ENCODE assay signal across 25 mouse cellular contexts in the genomic region with DNA sequence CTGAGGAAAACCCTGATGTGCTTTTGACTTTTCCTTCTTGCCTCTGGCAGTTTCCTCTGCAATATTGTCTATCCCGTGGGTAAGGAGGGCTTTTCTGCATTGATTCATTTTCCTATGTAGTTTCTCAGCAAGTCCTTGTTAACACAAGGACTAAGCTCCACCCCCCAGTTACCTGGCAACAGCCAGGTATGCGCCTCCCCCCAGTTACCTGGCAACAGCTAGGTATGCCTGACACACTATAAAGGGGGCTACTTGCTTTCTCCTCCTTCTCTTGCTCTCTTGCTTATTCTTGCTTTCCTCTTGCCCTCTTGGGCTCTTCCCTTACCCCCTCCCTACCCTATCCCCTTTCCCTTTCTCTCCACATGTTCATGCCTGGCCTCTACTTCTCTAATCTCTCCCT. TPM values are rescaled to one million over a fixed set of nuclear protein-coding genes. Genes with fewer than 3 reads are reported as not detected.
DNase-seq lines count a peak whose midpoint lies in the region; ATAC-seq and TF ChIP-seq lines count a peak whose summit lies in the region.
"Had no signal": no experiment of that assay in that cellular context is flagged by ENCODE, and none has a peak within 500 bp of the region (broad histone marks: within the 10 kb centered on the region; RNA-seq: fewer than 3 reads in every experiment).

No protein-coding gene starts in this region.

- no peak for TF ChIP-seq CTCF in lung, embryonic 14.5 days (IDR thresholded peaks at IDR 0.05; ENCODE audit: low read depth)
- TF ChIP-seq CTCF in stomach, postnatal 0 days (IDR thresholded peaks at IDR 0.05; ENCODE audit: low read depth) = no peak

- H3K36me3 ChIP-seq in hindbrain, embryonic 12.5 days = no peaks in the 10 kb centered on the region
- no peaks in the 10 kb centered on the region for H3K36me3 ChIP-seq in hindbrain, embryonic 10.5 days
- no peaks in the 10 kb centered on the region for H3K36me3 ChIP-seq in lung, embryonic 14.5 days (ENCODE audit: insufficient read depth)
- H3K36me3 ChIP-seq in stomach, embryonic 14.5 days (ENCODE audit: control insufficient read depth, insufficient read depth, low read length) = no peaks in the 10 kb centered on the region
- H3K36me3 ChIP-seq in stomach, postnatal 0 days (ENCODE audit: control insufficient read depth, insufficient read depth, low read length) = no peaks in the 10 kb centered on the region
- H3K36me3 ChIP-seq: embryonic facial prominence, embryonic 12.5 days; G1E; heart, embryonic 13.5 days; hindbrain, embryonic 15.5 days had no signal

- H3K4me1 ChIP-seq in hindbrain, embryonic 12.5 days = no peaks in the 10 kb centered on the region
- H3K4me1 ChIP-seq in hindbrain, embryonic 10.5 days (replicated peaks) = peaks cover 14% of the 10 kb centered on the region
- no peaks in the 10 kb centered on the region for H3K4me1 ChIP-seq in lung, embryonic 14.5 days (ENCODE audit: insufficient read depth)
- no peaks in the 10 kb centered on the region for H3K4me1 ChIP-seq in stomach, embryonic 14.5 days (ENCODE audit: control insufficient read depth, insufficient read depth, low read length)
- no peaks in the 10 kb centered on the region for H3K4me1 ChIP-seq in stomach, postnatal 0 days (replicated peaks; ENCODE audit: control insufficient read depth, insufficient read depth)
- H3K4me1 ChIP-seq: embryonic facial prominence, embryonic 12.5 days; forebrain, embryonic 13.5 days; heart, embryonic 13.5 days; hindbrain, embryonic 15.5 days had no signal

- peak; percentile 4 for DNase-seq in embryo, embryonic 11 days
- no peak for DNase-seq in embryo, embryonic 9.5 days (ENCODE audit: extremely low spot score)
- DNase-seq in hindbrain, embryonic 10.5 days (ENCODE audit: low spot score) = no peak
- peak; percentile 32 for DNase-seq in lung, embryonic 14.5 days
- no peak for DNase-seq in lung, postnatal 10 days
- no peak for DNase-seq in stomach, postnatal 0 days (ENCODE audit: low spot score)
- DNase-seq: adrenal gland, postnatal 14 days; B cell, adult 2 months; cerebellum, adult 18-20 months; cerebellum, adult 9-11 months; cerebellum, postnatal 36 days; gastrocnemius, postnatal 36 days; heart, adult 11 months; heart, postnatal 36 days had no signal

- no peaks in the 10 kb centered on the region for H3K27me3 ChIP-seq in hindbrain, embryonic 12.5 days
- no peaks in the 10 kb centered on the region for H3K27me3 ChIP-seq in hindbrain, embryonic 10.5 days (ENCODE audit: insufficient read depth, poor library complexity, severe bottlenecking)
- no peaks in the 10 kb centered on the region for H3K27me3 ChIP-seq in lung, embryonic 14.5 days (ENCODE audit: insufficient read depth, low read length)
- H3K27me3 ChIP-seq in stomach, embryonic 14.5 days (ENCODE audit: control insufficient read depth, insufficient read depth, low read length) = no peaks in the 10 kb centered on the region
- H3K27me3 ChIP-seq in stomach, postnatal 0 days (ENCODE audit: control insufficient read depth, insufficient read depth, low read length) = no peaks in the 10 kb centered on the region
- H3K27me3 ChIP-seq: embryonic facial prominence, embryonic 12.5 days; forebrain, embryonic 13.5 days; heart, embryonic 13.5 days; hindbrain, embryonic 15.5 days had no signal

- 42% methylated on average over 2 of the region's 2 CpGs for WGBS in hindbrain, embryonic 12.5 days
- 41% methylated on average over 2 of the region's 2 CpGs for WGBS in hindbrain, embryonic 10.5 days
- 32% methylated on average over 2 of the region's 2 CpGs for WGBS in lung, embryonic 14.5 days
- WGBS in stomach, embryonic 14.5 days = 51% methylated on average over 2 of the region's 2 CpGs
- 34% methylated on average over 2 of the region's 2 CpGs for WGBS in stomach, postnatal 0 days

- no peak overlapping the region for H3K4me3 ChIP-seq in hindbrain, embryonic 12.5 days
- H3K4me3 ChIP-seq in hindbrain, embryonic 10.5 days = no peak overlapping the region
- H3K4me3 ChIP-seq in lung, embryonic 14.5 days (ENCODE audit: low read depth, low read length) = no peak overlapping the region
- no peak overlapping the region for H3K4me3 ChIP-seq in stomach, embryonic 14.5 days (ENCODE audit: low read depth, low read length)
- no peak overlapping the region for H3K4me3 ChIP-seq in stomach, postnatal 0 days (ENCODE audit: low read depth, low read length)
- H3K4me3 ChIP-seq: embryonic facial prominence, embryonic 12.5 days; forebrain, embryonic 13.5 days; heart, embryonic 13.5 days; hindbrain, embryonic 15.5 days had no signal

- H3K9ac ChIP-seq in hindbrain, embryonic 12.5 days = no peak overlapping the region
- H3K9ac ChIP-seq in lung, embryonic 14.5 days = no peak overlapping the region
- no peak overlapping the region for H3K9ac ChIP-seq in stomach, embryonic 14.5 days (replicated peaks; ENCODE audit: low read depth, low read length)
- H3K9ac ChIP-seq in stomach, postnatal 0 days (ENCODE audit: low read length) = no peak overlapping the region
- H3K9ac ChIP-seq: embryonic facial prominence, embryonic 12.5 days; forebrain, embryonic 13.5 days; heart, embryonic 13.5 days; hindbrain, embryonic 15.5 days had no signal

- H3K9me3 ChIP-seq in hindbrain, embryonic 12.5 days (replicated peaks) = no peaks in the 10 kb centered on the region
- no peaks in the 10 kb centered on the region for H3K9me3 ChIP-seq in hindbrain, embryonic 10.5 days
- H3K9me3 ChIP-seq in lung, embryonic 14.5 days (ENCODE audit: low read depth, low read length) = no peaks in the 10 kb centered on the region
- no peaks in the 10 kb centered on the region for H3K9me3 ChIP-seq in stomach, embryonic 14.5 days (ENCODE audit: control insufficient read depth, low read depth, low read length)
- H3K9me3 ChIP-seq in stomach, postnatal 0 days (ENCODE audit: control insufficient read depth, low read length) = no peaks in the 10 kb centered on the region
- H3K9me3 ChIP-seq: embryonic facial prominence, embryonic 12.5 days; forebrain, embryonic 13.5 days; heart, embryonic 13.5 days; hindbrain, embryonic 15.5 days had no signal

- no peak for TF ChIP-seq EP300 in stomach, postnatal 0 days (optimal IDR thresholded peaks at IDR 0.05)

- H3K4me2 ChIP-seq in hindbrain, embryonic 12.5 days (replicated peaks) = no peak overlapping the region
- no peak overlapping the region for H3K4me2 ChIP-seq in lung, embryonic 14.5 days
- no peak overlapping the region for H3K4me2 ChIP-seq in stomach, embryonic 14.5 days (replicated peaks; ENCODE audit: low read depth, low read length)
- no peak overlapping the region for H3K4me2 ChIP-seq in stomach, postnatal 0 days (replicated peaks; ENCODE audit: low read depth)
- H3K4me2 ChIP-seq: embryonic facial prominence, embryonic 12.5 days; forebrain, embryonic 13.5 days; heart, embryonic 13.5 days; hindbrain, embryonic 15.5 days had no signal

- no peak overlapping the region for H3K27ac ChIP-seq in hindbrain, embryonic 12.5 days
- H3K27ac ChIP-seq in hindbrain, embryonic 10.5 days = no peak overlapping the region
- H3K27ac ChIP-seq in lung, embryonic 14.5 days (ENCODE audit: low read depth) = no peak overlapping the region
- H3K27ac ChIP-seq in stomach, embryonic 14.5 days (ENCODE audit: low read length) = no peak overlapping the region
- no peak overlapping the region for H3K27ac ChIP-seq in stomach, postnatal 0 days (replicated peaks)
- H3K27ac ChIP-seq: embryonic facial prominence, embryonic 12.5 days; forebrain, embryonic 13.5 days; heart, embryonic 13.5 days; hindbrain, embryonic 15.5 days had no signal

- ATAC-seq in hindbrain, embryonic 12.5 days (ENCODE audit: low FRiP score) = peak; percentile 22; the same call in 1 of the 2 replicates
- ATAC-seq in lung, embryonic 14.5 days (ENCODE audit: insufficient read depth) = peak; percentile 73; the same call in 1 of the 2 replicates
- ATAC-seq in stomach, embryonic 14.5 days (ENCODE audit: insufficient number of reproducible peaks, insufficient read depth, low FRiP score, low read depth) = peak; percentile 69; the same call in 1 of the 2 replicates
- no peak for ATAC-seq in stomach, postnatal 0 days (ENCODE audit: low FRiP score, low TSS enrichment)
- ATAC-seq: activated CD4-positive, CD25-positive, alpha-beta regulatory T cell, adult 4 months; CD4-positive, CD25-positive, alpha-beta regulatory T cell, adult 4 months; forebrain, embryonic 13.5 days had no signal

RNA-seq across cellular contexts. Expression of a gene that starts 3.8 kb away (rescaled TPM):
- 0.30 TPM in 1 of 2 replicates, not detected in the other for polyA plus RNA-seq in hindbrain, embryonic 12.5 days (2016; fragmentation: Nextera tagmentation; extraction: Ambion mirVana)
- polyA plus RNA-seq in hindbrain, embryonic 10.5 days (2016; fragmentation: Nextera tagmentation; extraction: Ambion mirVana) = not detected in 2 replicates
- polyA plus RNA-seq in lung, embryonic 14.5 days (2014; fragmentation: Nextera tagmentation; extraction: Ambion mirVana) = not detected in 2 replicates
- not detected in 2 replicates for polyA plus RNA-seq in stomach, embryonic 14.5 days (2014; fragmentation: Nextera tagmentation; extraction: Ambion mirVana)
- polyA plus RNA-seq in stomach, postnatal 0 days (2015; fragmentation: Nextera tagmentation; extraction: Ambion mirVana) = not detected in 2 replicates
- polyA plus RNA-seq: activated CD4-positive, CD25-positive, alpha-beta regulatory T cell, adult 4 months; CD4-positive, CD25-positive, alpha-beta regulatory T cell, adult 4 months; embryonic facial prominence, embryonic 12.5 days; forebrain, embryonic 13.5 days; G1E; heart, embryonic 13.5 days; heart, postnatal 0 days; hindbrain, embryonic 15.5 days; intestine, embryonic 14.5 days had no signal

Comparison
In these comparisons a context has a peak if more than half of its experiments do, and no peak if none do; other contexts are left out.
1. DNase-seq: peak in embryo, embryonic 11 days (single experiment) and lung, embryonic 14.5 days (single experiment); none in embryo, embryonic 9.5 days (single experiment), hindbrain, embryonic 10.5 days (single experiment), lung, postnatal 10 days (single experiment) and stomach, postnatal 0 days (single experiment).